Mouse (Mus musculus): ENCODE results near the gene Cd200r1. TPM values are rescaled to one million over a fixed set of nuclear protein-coding genes. Genes with fewer than 3 reads are reported as not detected.
"Not testable (repeated sequence)": the region's sequence is repeated elsewhere in the genome, so short reads cannot be mapped to it uniquely, and the experiment has no call there.

Gene Cd200r1
- polyA plus RNA-seq, 1 experiment from 2014 or later = 3.9 TPM

- Histone ChIP-seq H3K27ac (no peak overlapping the region), H3K4me2 (no peak overlapping the region)
- no peak for ATAC-seq
These were observed 2.4 kb downstream of the Cd200r1 start for GRCm38 (mm10) chr16:44767967-44768366.

GRCm38 (mm10) chr16:44772577-44772976 is 7.0 kb downstream of the Cd200r1 start:
- no peak overlapping the region for H3K9ac ChIP-seq
- H3K9me3 ChIP-seq (replicated peaks) = no peaks in the 10 kb centered on the region
- H3K27me3 ChIP-seq (replicated peaks) = no peaks in the 10 kb centered on the region
- no peaks in the 10 kb centered on the region for H3K36me3 ChIP-seq
- H3K4me3 ChIP-seq = no peak overlapping the region
- H3K4me2 ChIP-seq = no peak overlapping the region
- WGBS (ENCODE audit: insufficient replicate concordance) = 43% methylated on average over 6 of the region's 6 CpGs
- peaks cover 6% of the 10 kb centered on the region; the same call in 1 of the 2 replicates for H3K4me1 ChIP-seq
- ATAC-seq = no peak
- no peak overlapping the region for H3K27ac ChIP-seq

More at GRCm38 (mm10) chr16:44767967-44768366, 2.4 kb downstream of the Cd200r1 start:
- Histone ChIP-seq H3K4me1 (peaks cover 33% of the 10 kb centered on the region; the same call in 1 of the 2 replicates), H3K4me3 (no peak overlapping the region), H3K9ac (no peak overlapping the region), H3K9me3 (replicated peaks) (no peaks in the 10 kb centered on the region), H3K36me3 (no peaks in the 10 kb centered on the region), H3K27me3 (replicated peaks) (no peaks in the 10 kb centered on the region)
- WGBS (ENCODE audit: insufficient replicate concordance) = 35% methylated on average over 2 of the region's 2 CpGs

- Histone ChIP-seq H3K9ac (no peak overlapping the region), H3K4me2 (no peak overlapping the region), H3K4me1 (peaks cover 13% of the 10 kb centered on the region; the same call in 1 of the 2 replicates), H3K27me3 (replicated peaks) (no peaks in the 10 kb centered on the region), H3K4me3 (no peak overlapping the region), H3K27ac (no peak overlapping the region), H3K9me3 (replicated peaks) (no peaks in the 10 kb centered on the region), H3K36me3 (no peaks in the 10 kb centered on the region)
- no peak for ATAC-seq
- WGBS (ENCODE audit: insufficient replicate concordance) = 27% methylated on average over 3 of the region's 3 CpGs
These were observed 8.1 kb downstream of the Cd200r1 start for GRCm38 (mm10) chr16:44773673-44774072.

- H3K27ac ChIP-seq = no peak overlapping the region
- no peaks in the 10 kb centered on the region for H3K36me3 ChIP-seq
- no peaks in the 10 kb centered on the region for H3K27me3 ChIP-seq (replicated peaks)
- 79% methylated on average over 6 of the region's 6 CpGs for WGBS (ENCODE audit: insufficient replicate concordance)
- H3K9ac ChIP-seq = no peak overlapping the region
- H3K9me3 ChIP-seq (replicated peaks) = no peaks in the 10 kb centered on the region
- no peak for ATAC-seq
- H3K4me3 ChIP-seq = no peak overlapping the region
- no peak overlapping the region for H3K4me2 ChIP-seq
- peaks cover 15% of the 10 kb centered on the region for H3K4me1 ChIP-seq
These were observed 8.7 kb downstream of the Cd200r1 start for GRCm38 (mm10) chr16:44774201-44774600.

GRCm38 (mm10) chr16:44778538-44779147 is 13.1 kb downstream of the Cd200r1 start:
- Histone ChIP-seq H3K4me1 (peaks cover 21% of the 10 kb centered on the region), H3K27me3 (replicated peaks) (no peaks in the 10 kb centered on the region), H3K36me3 (no peaks in the 10 kb centered on the region), H3K9ac (0 out of 2 replicates have a peak overlapping the region, but pooled peaks have one; percentile 17), H3K4me3 (peak overlapping the region; percentile 32), H3K9me3 (replicated peaks) (no peaks in the 10 kb centered on the region), H3K27ac (peak overlapping the region; percentile 54), H3K4me2 (peak overlapping the region; percentile 58)
- ATAC-seq = peak; percentile 85
- 18% methylated on average over 17 of the region's 17 CpGs for WGBS (ENCODE audit: insufficient replicate concordance)

GRCm38 (mm10) chr16:44779494-44779893 is 14.0 kb downstream of the Cd200r1 start:
- H3K36me3 ChIP-seq = no peaks in the 10 kb centered on the region
- H3K27me3 ChIP-seq (replicated peaks) = no peaks in the 10 kb centered on the region
- H3K9me3 ChIP-seq (replicated peaks) = no peaks in the 10 kb centered on the region
- peak overlapping the region; percentile 58 for H3K4me2 ChIP-seq
- H3K4me3 ChIP-seq = no peak overlapping the region
- H3K9ac ChIP-seq = no peak overlapping the region
- ATAC-seq = peak; percentile 74
- 43% methylated on average over 5 of the region's 5 CpGs for WGBS (ENCODE audit: insufficient replicate concordance)
- peaks cover 21% of the 10 kb centered on the region for H3K4me1 ChIP-seq
- no peak overlapping the region; the same call in 1 of the 2 replicates for H3K27ac ChIP-seq

GRCm38 (mm10) chr16:44780751-44781150 is 15.2 kb downstream of the Cd200r1 start:
- ATAC-seq = no peak
- Histone ChIP-seq H3K9me3 (replicated peaks) (no peaks in the 10 kb centered on the region), H3K4me1 (peaks cover 21% of the 10 kb centered on the region), H3K9ac (no peak overlapping the region), H3K4me3 (no peak overlapping the region), H3K4me2 (no peak overlapping the region), H3K27me3 (replicated peaks) (no peaks in the 10 kb centered on the region), H3K27ac (no peak overlapping the region), H3K36me3 (no peaks in the 10 kb centered on the region)
- 61% methylated on average over 4 of the region's 4 CpGs for WGBS (ENCODE audit: insufficient replicate concordance)

GRCm38 (mm10) chr16:44786934-44787333 is 21.4 kb downstream of the Cd200r1 start:
- H3K4me3 ChIP-seq = no peak overlapping the region
- H3K4me1 ChIP-seq = no peaks in the 10 kb centered on the region
- 74% methylated on average over 1 of the region's 1 CpGs for WGBS (ENCODE audit: insufficient replicate concordance)
- H3K27me3 ChIP-seq (replicated peaks) = no peaks in the 10 kb centered on the region
- no peak overlapping the region for H3K9ac ChIP-seq
- H3K27ac ChIP-seq = no peak overlapping the region
- H3K4me2 ChIP-seq = no peak overlapping the region
- H3K36me3 ChIP-seq = no peaks in the 10 kb centered on the region
- H3K9me3 ChIP-seq (replicated peaks) = no peaks in the 10 kb centered on the region
- ATAC-seq = no peak

GRCm38 (mm10) chr16:44794416-44794815 is 28.9 kb downstream of the Cd200r1 start:
- Histone ChIP-seq H3K4me2 (no peak overlapping the region), H3K4me3 (no peak overlapping the region), H3K36me3 (no peaks in the 10 kb centered on the region), H3K27ac (no peak overlapping the region), H3K4me1 (no peaks in the 10 kb centered on the region), H3K9ac (no peak overlapping the region), H3K27me3 (replicated peaks) (no peaks in the 10 kb centered on the region), H3K9me3 (replicated peaks) (no peaks in the 10 kb centered on the region)
- ATAC-seq = no peak

GRCm38 (mm10) chr16:44805976-44806375 is 40.4 kb downstream of the Cd200r1 start:
- H3K27me3 ChIP-seq (replicated peaks) = no peaks in the 10 kb centered on the region
- no peak for ATAC-seq
- no peaks in the 10 kb centered on the region for H3K4me1 ChIP-seq
- no peaks in the 10 kb centered on the region for H3K9me3 ChIP-seq (replicated peaks)
- H3K27ac ChIP-seq = no peak overlapping the region
- H3K9ac ChIP-seq = no peak overlapping the region
- peaks cover 2% of the 10 kb centered on the region; the same call in 1 of the 2 replicates for H3K36me3 ChIP-seq
- H3K4me3 ChIP-seq = no peak overlapping the region
- no peak overlapping the region for H3K4me2 ChIP-seq

- H3K4me1 ChIP-seq; H3K27me3 ChIP-seq (replicated peaks); H3K9me3 ChIP-seq (replicated peaks); H3K4me2 ChIP-seq; H3K9ac ChIP-seq; H3K36me3 ChIP-seq; H3K4me3 ChIP-seq; ATAC-seq; H3K27ac ChIP-seq: not testable (repeated sequence)
- 83% methylated on average over 4 of the region's 4 CpGs for WGBS (ENCODE audit: insufficient replicate concordance)
These were observed 44.7 kb downstream of the Cd200r1 start for GRCm38 (mm10) chr16:44810223-44810622.

GRCm38 (mm10) chr16:44811544-44811943 is 46.0 kb downstream of the Cd200r1 start, which contains the start of gene Cd200r4:
Cd200r4 (plus strand) TSS chr16:44811733.
- Histone ChIP-seq H3K27me3 (replicated peaks) (no peaks in the 10 kb centered on the region), H3K9ac (no peak within 1 kb of the TSS), H3K4me1 (no peaks in the 10 kb centered on the region), H3K36me3 (no peaks in the 10 kb centered on the region), H3K4me2 (no peak within 1 kb of the TSS), H3K27ac (no peak within 1 kb of the TSS), H3K9me3 (replicated peaks) (no peaks in the 10 kb centered on the region), H3K4me3 (no peak within 1 kb of the TSS)
- 70% methylated on average over 3 of the region's 3 CpGs for WGBS (ENCODE audit: insufficient replicate concordance)
- ATAC-seq = no peak

All from liver, embryonic 12.5 days (tissue).